Mouse (Mus musculus) CH12.LX (cell line): ENCODE data around the gene Sstr3.

ENCODE experiments used
- CTCF ChIP-seq, 2 experiments: IDR thresholded peaks in 1 of 2; conservative IDR thresholded peaks in 1 of 2; 2 replicates each; pipeline ENCODE4 v1.5.1; 2011 to 2012; ENCODE audit warnings: low read depth in 2 of 2, low read length in 2 of 2, improper control_type of control experiment in 1 of 2, inconsistent platforms in 1 of 2, mild to moderate bottlenecking in 1 of 2, moderate library complexity in 1 of 2
- MEF2A ChIP-seq: IDR thresholded peaks from 2 replicates; pipeline ENCODE4 v1.6.1; 2014; ENCODE audit warnings: low read depth, mild to moderate bottlenecking, inconsistent platforms, low read length, improper control_type of control experiment, borderline replicate concordance
- NELFE ChIP-seq: IDR thresholded peaks from 2 replicates; pipeline ENCODE4 v1.6.1; 2011; ENCODE audit warnings: low read depth, low read length, improper control_type of control experiment
- POLR2A ChIP-seq: IDR thresholded peaks from 2 replicates; pipeline ENCODE4 v1.6.1; 2011; ENCODE audit warnings: low read depth, mild to moderate bottlenecking, improper control_type of control experiment, low read length

- TF ChIP-seq MEF2A (no peak), POLR2A (no peak), CTCF (conservative IDR thresholded peaks at IDR 0.05 in 1 of 2, IDR thresholded peaks at IDR 0.05 in 1 of 2; ENCODE audit: low read depth in 2 of 2, low read length in 2 of 2) (no peak), NELFE (no peak)
Measured at GRCm38 (mm10) chr15:78541036-78541435, 3.4 kb downstream of the Sstr3 start.
